Mouse (Mus musculus) cerebellum, postnatal 36 days (tissue): Measurements from ENCODE around the gene Rbp4.

Experiments
- DNase-seq, 2 experiments: peaks; one replicate each; pipeline ENCODE4 v3.0.0; 2021 to 2022; ENCODE audit warnings: mixed read lengths in 2 of 2

Gene Rbp4

GRCm38 (mm10) chr19:38089358-38089757 is 35.7 kb downstream of the Rbp4 start:
- no peak for DNase-seq

GRCm38 (mm10) chr19:38086948-38087551 is 38.0 kb downstream of the Rbp4 start:
- DNase-seq: no peak

GRCm38 (mm10) chr19:38085841-38086240 is 39.2 kb downstream of the Rbp4 start:
- DNase-seq: no peak

GRCm38 (mm10) chr19:38082931-38083525 is 42.1 kb downstream of the Rbp4 start:
- DNase-seq: no peak

- no peak for DNase-seq
These were observed 43.7 kb downstream of the Rbp4 start for GRCm38 (mm10) chr19:38081361-38081760.

GRCm38 (mm10) chr19:38077851-38078540 is 47.1 kb downstream of the Rbp4 start:
- peak; percentile 15 to 19 for DNase-seq

GRCm38 (mm10) chr19:38076251-38076650 is 48.8 kb downstream of the Rbp4 start:
- peak in 1 of 2 experiments; percentile 6 for DNase-seq

GRCm38 (mm10) chr19:38075051-38075450 is 50.0 kb downstream of the Rbp4 start:
- no peak for DNase-seq

GRCm38 (mm10) chr19:38073226-38073625 is 51.9 kb downstream of the Rbp4 start:
- no peak for DNase-seq
